In genomic region chr2:59783055-59783831, GRCm38 (mm10) we compare ENCODE assay signal across 9 mouse cellular contexts.
DNase-seq lines count a peak whose midpoint lies in the region; ATAC-seq and TF ChIP-seq lines count a peak whose summit lies in the region.
"Had no signal": no experiment of that assay in that cellular context is flagged by ENCODE, and none has a peak within 500 bp of the region (broad histone marks: within the 10 kb centered on the region; RNA-seq: fewer than 3 reads in every experiment).

No protein-coding gene starts in this region.

- no peak overlapping the region for H3K4me2 ChIP-seq in hindbrain, postnatal 0 days (ENCODE audit: low read depth, low read length)
- H3K4me2 ChIP-seq in embryonic facial prominence, embryonic 15.5 days (replicated peaks) = no peak overlapping the region

- H3K27me3 ChIP-seq in hindbrain, postnatal 0 days (ENCODE audit: insufficient read depth, low read length) = no peaks in the 10 kb centered on the region
- H3K27me3 ChIP-seq in hindbrain, embryonic 10.5 days (ENCODE audit: insufficient read depth, poor library complexity, severe bottlenecking) = no peaks in the 10 kb centered on the region
- no peaks in the 10 kb centered on the region for H3K27me3 ChIP-seq in embryonic facial prominence, embryonic 15.5 days

- 60% methylated on average over 12 of the region's 12 CpGs for WGBS in hindbrain, postnatal 0 days
- 84% methylated on average over 12 of the region's 12 CpGs for WGBS in hindbrain, embryonic 10.5 days
- 40% methylated on average over 12 of the region's 12 CpGs for WGBS in embryonic facial prominence, embryonic 15.5 days

- no peak for TF ChIP-seq CTCF in hindbrain, postnatal 0 days (IDR thresholded peaks at IDR 0.05; ENCODE audit: low read depth)
- TF ChIP-seq CTCF in gastrocnemius, adult 2 months (IDR thresholded peaks at IDR 0.05) = no peak

- no peak for ATAC-seq in cerebellum, adult (ENCODE audit: insufficient number of reproducible peaks, low FRiP score, low TSS enrichment)
- ATAC-seq in hindbrain, postnatal 0 days = peak; percentile 43; the same call in 1 of the 2 replicates
- ATAC-seq in embryonic facial prominence, embryonic 15.5 days (ENCODE audit: insufficient number of reproducible peaks, low FRiP score, low TSS enrichment, low read depth) = 0 out of 2 replicates have a peak, but pooled peaks have one; percentile 40

- no peaks in the 10 kb centered on the region for H3K36me3 ChIP-seq in hindbrain, postnatal 0 days (ENCODE audit: insufficient read depth, low read length)
- peaks cover 8% of the 10 kb centered on the region; the same call in 1 of the 2 replicates for H3K36me3 ChIP-seq in hindbrain, embryonic 10.5 days
- H3K36me3 ChIP-seq in embryonic facial prominence, embryonic 15.5 days = peaks cover 13% of the 10 kb centered on the region; the same call in 1 of the 2 replicates

- DNase-seq in cerebellum, postnatal 14 days = peak; percentile 54 to 70
- peak; percentile 67 for DNase-seq in hindbrain, postnatal 0 days (ENCODE audit: low spot score)
- no peak for DNase-seq in hindbrain, embryonic 10.5 days (ENCODE audit: low spot score)
- DNase-seq in lung, postnatal 4 days = peak; percentile 44 to 52
- DNase-seq in gastrocnemius, adult 2 months = no peak
- DNase-seq in ovary, postnatal 14 days (ENCODE audit: low spot score) = no peak
- DNase-seq: adrenal gland, postnatal 10 days had no signal

- no peak overlapping the region for H3K4me3 ChIP-seq in hindbrain, postnatal 0 days (ENCODE audit: low read length)
- no peak overlapping the region for H3K4me3 ChIP-seq in hindbrain, embryonic 10.5 days
- H3K4me3 ChIP-seq in embryonic facial prominence, embryonic 15.5 days (replicated peaks) = no peak overlapping the region
- H3K4me3 ChIP-seq in gastrocnemius, adult 2 months = no peak overlapping the region

- H3K4me1 ChIP-seq in hindbrain, postnatal 0 days (ENCODE audit: insufficient read depth, low read length) = peaks cover 5% of the 10 kb centered on the region; the same call in 1 of the 2 replicates
- peaks cover 5% of the 10 kb centered on the region for H3K4me1 ChIP-seq in hindbrain, embryonic 10.5 days (replicated peaks)
- peaks cover 46% of the 10 kb centered on the region for H3K4me1 ChIP-seq in embryonic facial prominence, embryonic 15.5 days

- no peak overlapping the region for H3K9ac ChIP-seq in hindbrain, postnatal 0 days (replicated peaks; ENCODE audit: low read length)
- H3K9ac ChIP-seq in embryonic facial prominence, embryonic 15.5 days = no peak overlapping the region

- no peak overlapping the region for H3K27ac ChIP-seq in hindbrain, postnatal 0 days
- H3K27ac ChIP-seq in hindbrain, embryonic 10.5 days = no peak overlapping the region
- peak overlapping the region; percentile 44; the same call in 1 of the 2 replicates for H3K27ac ChIP-seq in embryonic facial prominence, embryonic 15.5 days (replicated peaks)
- H3K27ac ChIP-seq in gastrocnemius, adult 2 months = no peak overlapping the region

- no peaks in the 10 kb centered on the region for H3K9me3 ChIP-seq in hindbrain, postnatal 0 days (ENCODE audit: low read length)
- no peaks in the 10 kb centered on the region for H3K9me3 ChIP-seq in hindbrain, embryonic 10.5 days
- H3K9me3 ChIP-seq in embryonic facial prominence, embryonic 15.5 days (replicated peaks) = no peaks in the 10 kb centered on the region

- intact Hi-C loops in gastrocnemius, adult 2 months (cut with DNase I) = no loop called here

Comparison
In these comparisons a context has a peak if more than half of its experiments do, and no peak if none do; other contexts are left out.
1. DNase-seq: peak in cerebellum, postnatal 14 days (2 of 2), hindbrain, postnatal 0 days (single experiment) and lung, postnatal 4 days (2 of 2); none in hindbrain, embryonic 10.5 days (single experiment), gastrocnemius, adult 2 months (single experiment) and ovary, postnatal 14 days (single experiment).